Mouse (Mus musculus): ENCODE measurements at regions not wholly inside any gene's neighbourhood (a gene's known extent, or its start where the extent isn't known, plus 50 kb on each side); places are given as distances from the start of the nearest gene placed in this dataset.

- H3ac ChIP-seq (ENCODE audit: control insufficient read depth, insufficient read length): no peak overlapping the region
- no peak overlapping the region for H3K4me3 ChIP-seq
- H3K27me3 ChIP-seq (ENCODE audit: control insufficient read depth, insufficient read depth, insufficient read length): no peaks in the 10 kb centered on the region
- no peak overlapping the region for H3K4me2 ChIP-seq (ENCODE audit: low read depth)
- H3K79me2 ChIP-seq (ENCODE audit: control insufficient read depth, insufficient read depth): no peaks in the 10 kb centered on the region
- TF ChIP-seq TCF3 (IDR thresholded peaks at IDR 0.05; ENCODE audit: insufficient read length, low read depth) (no peak), E2F4 (IDR thresholded peaks at IDR 0.05; ENCODE audit: insufficient read depth) (no peak), SRF (IDR thresholded peaks at IDR 0.05; ENCODE audit: control insufficient read depth, insufficient read length, low read depth) (no peak), REST (IDR thresholded peaks at IDR 0.05; ENCODE audit: insufficient read depth, insufficient read length) (no peak), POLR2A (IDR thresholded peaks at IDR 0.05; ENCODE audit: insufficient read length, low read depth) (no peak), CEBPB (IDR thresholded peaks at IDR 0.05; ENCODE audit: insufficient read depth, poor library complexity, severe bottlenecking) (no peak), TCF12 (IDR thresholded peaks at IDR 0.05; ENCODE audit: insufficient read depth, poor library complexity, severe bottlenecking) (no peak), POLR2AphosphoS2 (IDR thresholded peaks at IDR 0.05; ENCODE audit: insufficient read length, low read depth) (no peak), MYOG (IDR thresholded peaks at IDR 0.05; ENCODE audit: control insufficient read depth in 1 of 3, insufficient read depth in 1 of 3, insufficient read length in 2 of 3, low read depth in 2 of 3) (no peak), MYOD1 (IDR thresholded peaks at IDR 0.05; ENCODE audit: control insufficient read depth in 1 of 3, insufficient read length in 2 of 3, low read depth in 2 of 3) (no peak), MAX (IDR thresholded peaks at IDR 0.05; ENCODE audit: low read depth) (no peak), USF1 (IDR thresholded peaks at IDR 0.05; ENCODE audit: low read depth) (no peak)
- no peaks in the 10 kb centered on the region for H3K36me3 ChIP-seq (ENCODE audit: control insufficient read depth, insufficient read depth)
These were observed 115.7 kb downstream of the Gpam start for GRCm38 (mm10) chr19:55011341-55011740.

- TF ChIP-seq POLR2AphosphoS2 (IDR thresholded peaks at IDR 0.05; ENCODE audit: insufficient read length, low read depth) (no peak), TCF12 (IDR thresholded peaks at IDR 0.05; ENCODE audit: insufficient read depth, poor library complexity, severe bottlenecking) (no peak), MAX (IDR thresholded peaks at IDR 0.05; ENCODE audit: low read depth) (no peak), MYOD1 (IDR thresholded peaks at IDR 0.05; ENCODE audit: control insufficient read depth in 1 of 3, insufficient read length in 2 of 3, low read depth in 2 of 3) (no peak), TCF3 (IDR thresholded peaks at IDR 0.05; ENCODE audit: insufficient read length, low read depth) (no peak), POLR2A (IDR thresholded peaks at IDR 0.05; ENCODE audit: insufficient read length, low read depth) (no peak), CEBPB (IDR thresholded peaks at IDR 0.05; ENCODE audit: insufficient read depth, poor library complexity, severe bottlenecking) (no peak), USF1 (IDR thresholded peaks at IDR 0.05; ENCODE audit: low read depth) (no peak), E2F4 (IDR thresholded peaks at IDR 0.05; ENCODE audit: insufficient read depth) (no peak), SRF (IDR thresholded peaks at IDR 0.05; ENCODE audit: control insufficient read depth, insufficient read length, low read depth) (no peak), MYOG (IDR thresholded peaks at IDR 0.05; ENCODE audit: control insufficient read depth in 1 of 3, insufficient read depth in 1 of 3, insufficient read length in 2 of 3, low read depth in 2 of 3) (no peak), REST (IDR thresholded peaks at IDR 0.05; ENCODE audit: insufficient read depth, insufficient read length) (no peak)
- Histone ChIP-seq H3K27me3 (ENCODE audit: control insufficient read depth, insufficient read depth, insufficient read length) (no peaks in the 10 kb centered on the region), H3K36me3 (ENCODE audit: control insufficient read depth, insufficient read depth) (no peaks in the 10 kb centered on the region), H3K4me3 (no peak overlapping the region), H3K79me2 (ENCODE audit: control insufficient read depth, insufficient read depth) (no peaks in the 10 kb centered on the region), H3K4me2 (ENCODE audit: low read depth) (no peak overlapping the region), H3ac (ENCODE audit: control insufficient read depth, insufficient read length) (no peak overlapping the region)
These were observed 118.4 kb downstream of the Gpam start for GRCm38 (mm10) chr19:55008463-55009146.

GRCm38 (mm10) chr19:54989982-54990381 lies 137.1 kb downstream of the Gpam start:
- no peaks in the 10 kb centered on the region for H3K79me2 ChIP-seq (ENCODE audit: control insufficient read depth, insufficient read depth)
- no peak overlapping the region for H3K4me2 ChIP-seq (ENCODE audit: low read depth)
- no peaks in the 10 kb centered on the region for H3K27me3 ChIP-seq (ENCODE audit: control insufficient read depth, insufficient read depth, insufficient read length)
- no peak overlapping the region for H3K4me3 ChIP-seq
- no peaks in the 10 kb centered on the region for H3K36me3 ChIP-seq (ENCODE audit: control insufficient read depth, insufficient read depth)
- no peak overlapping the region for H3ac ChIP-seq (ENCODE audit: control insufficient read depth, insufficient read length)
- TF ChIP-seq POLR2A (IDR thresholded peaks at IDR 0.05; ENCODE audit: insufficient read length, low read depth) (no peak), SRF (IDR thresholded peaks at IDR 0.05; ENCODE audit: control insufficient read depth, insufficient read length, low read depth) (no peak), REST (IDR thresholded peaks at IDR 0.05; ENCODE audit: insufficient read depth, insufficient read length) (no peak)

GRCm38 (mm10) chr19:54984541-54984940 lies 142.5 kb downstream of the Gpam start:
- Histone ChIP-seq H3K36me3 (ENCODE audit: control insufficient read depth, insufficient read depth) (no peaks in the 10 kb centered on the region), H3K79me2 (ENCODE audit: control insufficient read depth, insufficient read depth) (no peaks in the 10 kb centered on the region), H3K4me2 (ENCODE audit: low read depth) (no peak overlapping the region), H3ac (ENCODE audit: control insufficient read depth, insufficient read length) (no peak overlapping the region), H3K27me3 (ENCODE audit: control insufficient read depth, insufficient read depth, insufficient read length) (no peaks in the 10 kb centered on the region), H3K4me3 (no peak overlapping the region)
- TF ChIP-seq MYOD1 (IDR thresholded peaks at IDR 0.05; ENCODE audit: control insufficient read depth in 1 of 3, insufficient read length in 2 of 3, low read depth in 2 of 3): no peak
- no peak for TF ChIP-seq E2F4 (IDR thresholded peaks at IDR 0.05; ENCODE audit: insufficient read depth)
- TF ChIP-seq TCF3 (IDR thresholded peaks at IDR 0.05; ENCODE audit: insufficient read length, low read depth): no peak
- no peak for TF ChIP-seq MYOG (IDR thresholded peaks at IDR 0.05; ENCODE audit: control insufficient read depth in 1 of 3, insufficient read depth in 1 of 3, insufficient read length in 2 of 3, low read depth in 2 of 3)
- no peak for TF ChIP-seq SRF (IDR thresholded peaks at IDR 0.05; ENCODE audit: control insufficient read depth, insufficient read length, low read depth)
- TF ChIP-seq POLR2A (IDR thresholded peaks at IDR 0.05; ENCODE audit: insufficient read length, low read depth): no peak
- no peak for TF ChIP-seq TCF12 (IDR thresholded peaks at IDR 0.05; ENCODE audit: insufficient read depth, poor library complexity, severe bottlenecking)
- TF ChIP-seq REST (IDR thresholded peaks at IDR 0.05; ENCODE audit: insufficient read depth, insufficient read length): no peak
- TF ChIP-seq USF1 (IDR thresholded peaks at IDR 0.05; ENCODE audit: low read depth): no peak
- TF ChIP-seq POLR2AphosphoS2 (IDR thresholded peaks at IDR 0.05; ENCODE audit: insufficient read length, low read depth): no peak
- TF ChIP-seq CEBPB (IDR thresholded peaks at IDR 0.05; ENCODE audit: insufficient read depth, poor library complexity, severe bottlenecking): no peak
- TF ChIP-seq MAX (IDR thresholded peaks at IDR 0.05; ENCODE audit: low read depth): no peak

All from myocyte (in vitro differentiated cells).